Mouse (Mus musculus) heart, adult 8-10 months (tissue): ENCODE results near the gene Hesx1. TPM values are rescaled to one million over a fixed set of nuclear protein-coding genes. Genes with fewer than 3 reads are reported as not detected.
A peak's percentile ranks its signal among the peaks of the same experiment; 100 is the strongest.
"Not testable (repeated sequence)": the region's sequence is repeated elsewhere in the genome, so short reads cannot be mapped to it uniquely, and the experiment has no call there.

Source experiments
- DNase-seq: peaks from one replicate; pipeline ENCODE4 v3.0.0; 2022; ENCODE audit warnings: low spot score
- total RNA-seq, 4 experiments: library from RNA; stranded (reverse); gene quantifications; 2 replicates each; pipeline ENCODE4 v1.2.4; 2022

The Hesx1 gene
- total RNA-seq = not detected

DNA sequence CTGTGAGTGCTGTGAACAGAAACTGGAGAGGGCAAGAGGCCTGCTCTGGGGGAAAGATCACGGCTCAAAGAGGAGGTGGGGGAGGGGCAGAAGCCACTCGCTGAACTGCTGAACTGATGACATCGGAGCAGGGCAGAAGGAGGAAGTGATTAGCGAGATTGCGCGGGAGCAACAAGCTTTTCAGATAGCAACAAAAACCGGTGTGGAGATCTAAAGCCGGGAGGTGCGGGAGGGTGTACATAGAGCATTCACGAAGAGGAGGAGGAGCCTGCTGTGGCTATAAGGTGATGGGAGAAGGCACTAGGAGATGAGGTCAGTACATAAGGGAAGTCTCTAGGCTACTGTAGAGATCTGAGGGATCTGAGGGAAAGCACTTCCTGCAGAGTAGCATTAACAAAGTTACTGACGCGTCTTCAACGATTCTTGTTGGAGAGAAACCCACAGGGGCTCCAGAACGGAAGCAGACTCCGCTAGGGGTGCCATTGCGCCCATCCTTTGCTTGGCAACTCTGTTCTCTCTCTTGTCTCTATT is at the start of gene Hesx1:
TSS of gene Hesx1 (plus strand) at position 206 of the 531 bp plus-strand sequence.
- DNase-seq = peak; percentile 17

DNA sequence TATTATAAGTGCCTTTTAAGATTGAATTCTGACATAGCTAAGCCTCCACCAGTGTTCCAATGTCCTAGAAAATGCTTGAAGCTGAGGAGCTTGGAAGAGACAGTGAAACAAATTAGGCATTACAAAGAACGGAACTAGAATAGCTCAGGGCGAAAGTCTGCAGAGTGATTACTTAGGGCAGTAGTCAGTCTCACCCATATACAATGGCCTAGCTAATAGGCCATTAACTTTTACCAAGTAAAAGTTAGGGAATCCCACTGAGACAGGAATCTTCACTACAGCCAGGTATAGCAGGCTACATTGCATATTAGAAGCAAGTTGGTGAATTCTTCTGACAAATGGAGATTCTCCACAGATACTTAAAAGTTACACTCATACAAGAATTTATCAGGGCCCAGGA is 38.1 kb upstream of the Hesx1 start:
- not testable (repeated sequence) for DNase-seq

DNA sequence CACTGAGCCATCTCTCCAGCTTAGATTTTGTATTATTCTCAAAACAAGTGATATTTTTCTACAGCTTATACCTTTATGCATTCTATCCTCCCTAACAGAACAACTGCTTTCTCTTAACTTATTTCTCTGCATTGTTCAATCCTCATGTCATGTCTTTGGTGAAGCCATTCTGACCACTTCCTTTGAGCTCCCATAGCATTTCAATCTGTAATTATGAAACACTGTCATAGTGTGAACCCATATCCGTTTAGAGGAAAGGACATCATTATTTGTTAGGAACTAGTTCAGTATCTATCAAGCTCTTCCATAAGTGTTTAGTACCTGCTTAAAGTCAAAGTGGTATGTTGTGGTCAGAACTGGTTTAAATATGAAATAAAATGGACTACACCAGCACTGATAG is 33.7 kb upstream of the Hesx1 start:
- no peak for DNase-seq

- no peak for DNase-seq
Measured at GRCm38 (mm10) chr14:26969164-26969563, 25.1 kb upstream of the Hesx1 start.

- DNase-seq = peak; percentile 32
Measured at GRCm38 (mm10) chr14:26969856-26970407, 24.3 kb upstream of the Hesx1 start.

- DNase-seq = peak; percentile 95
Measured at GRCm38 (mm10) chr14:26970439-26970932, 23.7 kb upstream of the Hesx1 start.

DNA sequence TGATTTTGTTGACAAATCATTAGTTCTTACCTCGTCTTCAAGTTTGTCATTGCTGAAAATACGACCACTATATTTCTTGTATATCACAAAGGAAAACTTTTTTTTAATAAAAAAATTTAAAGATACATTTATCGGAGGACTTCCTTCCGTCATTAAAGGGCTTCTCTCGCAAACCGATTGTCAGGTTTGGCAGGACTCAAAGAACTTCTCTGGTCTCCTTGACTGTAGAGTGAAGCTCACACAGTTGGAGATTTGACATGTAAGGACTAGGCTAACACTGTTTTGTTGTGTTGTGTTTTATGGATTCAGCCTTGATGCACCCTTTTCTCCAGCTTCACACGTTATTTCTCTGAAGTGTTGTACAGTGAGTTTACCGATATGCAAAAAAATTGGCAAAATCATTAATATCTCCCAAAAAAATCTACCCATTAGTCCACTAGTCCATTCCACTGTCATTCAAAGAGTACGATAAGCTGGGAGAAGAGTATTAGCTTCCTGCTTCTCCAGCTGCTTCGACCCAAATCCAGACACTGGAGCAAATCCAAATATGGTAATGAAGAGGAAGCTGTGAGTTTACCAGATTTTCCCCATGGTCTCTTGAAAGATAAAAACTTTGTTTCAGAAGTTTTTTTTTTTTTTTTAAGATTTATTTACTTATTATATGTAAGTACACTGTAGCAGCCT is 23.0 kb upstream of the Hesx1 start, which contains the start of gene Appl1:
TSS of gene Appl1 (minus strand) at position 127 of the 684 bp plus-strand sequence.
- DNase-seq = peak; percentile 28

GRCm38 (mm10) chr14:26973089-26973488 is 21.1 kb upstream of the Hesx1 start:
- DNase-seq = no peak

GRCm38 (mm10) chr14:26975490-26975889 is 18.7 kb upstream of the Hesx1 start:
- no peak for DNase-seq

DNA sequence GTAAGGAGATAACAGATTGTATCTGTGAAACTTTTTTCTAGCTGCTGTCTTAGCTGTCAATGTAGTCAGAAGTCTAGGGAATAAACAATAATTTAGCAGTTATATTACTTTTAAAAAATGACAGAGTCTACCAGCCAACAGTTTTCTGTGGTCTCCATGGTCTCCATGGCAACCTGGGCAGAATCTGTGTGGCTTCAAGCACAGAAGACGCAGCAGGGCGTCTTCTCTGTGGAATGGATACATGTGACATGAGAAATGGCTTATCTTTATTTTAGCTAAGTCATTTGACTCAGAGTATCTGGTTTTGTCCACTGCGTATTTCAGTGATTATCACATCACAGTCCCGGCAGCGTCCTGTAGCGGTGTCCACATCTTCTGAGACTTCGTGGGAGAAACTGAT is 18.0 kb upstream of the Hesx1 start:
- no peak for DNase-seq

DNA sequence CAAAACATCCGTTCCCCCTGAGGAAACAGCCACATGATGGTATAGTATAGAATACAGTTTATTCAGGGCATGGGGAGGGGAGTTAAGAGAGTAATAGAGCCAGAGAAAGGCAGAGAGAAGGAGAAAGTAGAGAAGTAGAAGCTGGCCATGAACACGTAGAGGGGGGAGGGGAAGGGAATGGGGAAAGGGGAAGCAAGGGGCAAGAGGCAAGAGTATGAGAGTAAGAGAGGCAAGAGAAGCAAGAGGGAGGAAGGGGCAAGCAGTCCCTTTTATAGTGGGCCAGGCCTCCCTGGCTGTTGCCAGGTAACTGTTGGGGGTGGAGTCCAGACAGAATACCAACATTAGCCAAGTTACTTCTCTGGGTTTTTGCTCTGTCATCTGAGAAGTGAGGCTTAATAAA is 16.7 kb upstream of the Hesx1 start:
- no peak for DNase-seq

- DNase-seq = no peak
Measured at GRCm38 (mm10) chr14:26979808-26980207, 14.4 kb upstream of the Hesx1 start.

GRCm38 (mm10) chr14:26981021-26981420 is 13.2 kb upstream of the Hesx1 start:
- no peak for DNase-seq

DNA sequence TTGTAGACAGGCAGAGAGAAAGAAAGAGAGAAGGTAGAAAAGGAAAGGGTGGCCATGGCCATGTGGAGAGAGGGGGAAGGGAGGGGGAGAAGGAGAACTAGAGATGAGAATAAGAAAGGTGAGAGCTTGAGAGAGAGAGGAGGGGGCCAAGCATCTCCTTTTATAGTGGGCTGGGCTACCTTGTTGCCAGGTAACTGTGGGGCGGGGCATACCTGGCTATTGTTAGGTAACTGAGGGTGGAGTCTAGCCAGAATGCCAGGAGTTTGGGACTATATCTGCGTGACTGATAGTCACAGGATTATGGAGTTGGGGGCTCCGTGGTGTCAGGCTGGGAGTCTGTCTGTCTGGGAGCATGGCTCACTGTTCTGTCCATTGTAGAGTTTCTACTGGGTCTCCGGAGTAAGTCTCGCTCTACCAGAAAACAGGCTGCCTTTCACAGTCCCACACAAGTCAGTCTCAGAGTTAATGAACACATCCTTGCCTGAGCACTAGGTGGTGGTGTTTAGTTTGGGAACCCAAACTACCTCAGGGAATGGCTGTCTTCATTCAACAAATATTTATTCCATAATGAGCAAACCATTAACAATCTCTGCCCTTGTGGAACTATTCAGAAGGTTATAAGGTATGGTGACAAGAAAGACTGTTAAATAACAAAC is 12.6 kb upstream of the Hesx1 start:
- DNase-seq = no peak

DNA sequence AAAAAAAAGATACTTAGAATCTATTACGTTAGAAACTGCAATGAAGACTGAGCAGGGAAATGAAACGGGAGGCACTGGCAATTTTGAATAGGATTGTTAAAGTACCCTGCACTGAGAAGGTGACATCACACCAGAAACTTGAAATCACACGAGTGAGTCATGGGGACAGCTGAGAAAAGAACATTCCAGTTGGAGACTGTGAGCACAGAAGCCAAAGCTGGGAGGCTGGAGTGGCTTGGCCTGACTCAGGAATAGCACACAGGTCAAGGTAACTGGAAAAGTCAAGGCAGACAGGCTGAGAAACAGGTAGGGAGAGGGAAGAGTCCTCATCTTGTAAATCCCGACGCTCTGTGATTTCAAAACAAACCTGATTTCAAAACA is 12.1 kb upstream of the Hesx1 start:
- DNase-seq = no peak

- DNase-seq = no peak
Measured at GRCm38 (mm10) chr14:26988694-26989093, 5.5 kb upstream of the Hesx1 start.

- no peak for DNase-seq
Measured at GRCm38 (mm10) chr14:26991622-26992021, 2.6 kb upstream of the Hesx1 start.

GRCm38 (mm10) chr14:26993427-26993826 is 789 bp upstream of the Hesx1 start:
- no peak for DNase-seq

DNA sequence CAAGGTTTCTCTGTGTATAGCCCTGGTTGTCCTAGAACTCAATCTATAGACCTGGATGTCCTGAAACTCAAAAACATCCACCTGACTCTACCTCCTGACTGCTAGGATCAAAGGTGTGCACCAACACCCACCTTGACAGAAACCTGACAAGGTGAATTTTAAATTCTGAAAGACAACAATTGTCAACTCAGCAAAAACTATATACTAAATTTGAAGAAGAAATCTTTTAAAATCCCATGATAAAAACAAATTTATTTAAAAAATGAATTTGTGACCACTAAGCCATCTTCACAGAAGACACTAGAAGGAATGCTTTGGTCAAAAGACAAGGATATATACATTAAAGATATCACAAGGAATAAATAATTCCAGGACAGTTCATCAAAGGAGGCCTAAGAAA is 2.0 kb downstream of the Hesx1 start:
- no peak for DNase-seq

DNA sequence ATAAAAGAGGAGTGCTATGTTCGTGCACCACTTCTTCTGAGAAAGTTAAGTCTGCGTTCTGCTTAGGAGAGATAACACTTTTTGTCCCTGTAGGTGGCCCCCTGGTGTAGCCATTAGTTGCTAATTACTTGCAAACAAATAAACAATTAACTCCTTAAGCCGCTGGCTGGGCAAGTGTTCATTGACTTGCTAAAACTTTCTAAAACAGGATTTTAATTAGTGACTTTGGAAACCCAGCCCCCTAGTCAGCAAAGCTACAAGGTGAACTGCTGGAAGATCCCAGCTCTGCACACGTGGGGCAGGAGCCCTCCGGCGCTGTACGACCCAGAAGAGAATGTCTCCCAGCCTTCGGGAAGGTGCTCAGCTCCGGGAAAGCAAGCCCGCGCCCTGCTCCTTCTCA is 6.2 kb downstream of the Hesx1 start:
- DNase-seq = no peak

DNA sequence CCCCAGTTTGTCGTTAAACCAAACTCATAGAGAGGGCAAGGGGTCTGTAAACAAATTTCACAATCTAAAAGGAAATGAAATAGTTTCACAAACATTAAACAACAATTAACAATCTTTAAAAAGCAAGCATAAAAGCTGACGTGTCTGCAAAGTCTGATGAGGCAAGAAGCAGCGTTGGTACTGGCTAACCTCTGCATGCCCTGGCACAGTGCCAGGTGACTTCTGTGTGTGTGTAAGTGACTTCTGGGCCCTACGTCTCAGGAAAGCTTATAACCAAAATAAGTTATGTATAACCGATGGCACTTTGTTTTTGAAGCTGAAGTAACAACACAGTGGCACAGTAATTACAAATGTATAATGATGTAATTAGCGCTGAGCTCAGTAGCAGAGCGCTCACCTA is 10.7 kb downstream of the Hesx1 start:
- no peak for DNase-seq

GRCm38 (mm10) chr14:27005937-27006336 is 11.7 kb downstream of the Hesx1 start:
- DNase-seq = no peak

GRCm38 (mm10) chr14:27011561-27011960 is 17.3 kb downstream of the Hesx1 start:
- DNase-seq = no peak
